Comparison of ENCODE assay signal across 8 mouse cellular contexts in genomic region chr6:49367159-49368054, GRCm38 (mm10). TPM values are rescaled to one million over a fixed set of nuclear protein-coding genes. Genes with fewer than 3 reads are reported as not detected.
DNase-seq lines count a peak whose midpoint lies in the region; ATAC-seq and TF ChIP-seq lines count a peak whose summit lies in the region.

TSS of gene Fam221a (plus strand) at chr6:49367739.

- in situ Hi-C loops in Patski (cut with MboI; ENCODE audit: low pct_unique_long_range_greater_than_20kb): no loop called here

- H3K9me3 ChIP-seq in hindbrain, embryonic 15.5 days: no peaks in the 10 kb centered on the region

- H3K9ac ChIP-seq in hindbrain, embryonic 15.5 days: peak within 1 kb of the TSS; percentile 67

- DNase-seq in Patski (ENCODE audit: low read depth, low spot score): peak; percentile 19
- peak; percentile 74 to 82 for DNase-seq in cerebellum, postnatal 14 days
- peak; percentile 13 to 34 for DNase-seq in frontal cortex, postnatal 25 days (ENCODE audit: low spot score in 2 of 2)
- peak; percentile 44 for DNase-seq in left cerebral cortex, adult 11 months (ENCODE audit: low spot score)
- DNase-seq in lung, postnatal 4 days: peak; percentile 94 to 96
- peak; percentile 91 for DNase-seq in retina, postnatal 7 days (ENCODE audit: low read depth, low spot score)
- peak; percentile 70 for DNase-seq in urinary bladder, adult 2 months (ENCODE audit: low spot score)

- 4% methylated on average over 49 of the region's 49 CpGs for WGBS in hindbrain, embryonic 15.5 days

- no peaks in the 10 kb centered on the region for H3K27me3 ChIP-seq in Patski
- H3K27me3 ChIP-seq in hindbrain, embryonic 15.5 days: no peaks in the 10 kb centered on the region

- H3K4me1 ChIP-seq in hindbrain, embryonic 15.5 days (replicated peaks): peaks cover 16% of the 10 kb centered on the region

- no peaks in the 10 kb centered on the region for H3K36me3 ChIP-seq in hindbrain, embryonic 15.5 days

- H3K27ac ChIP-seq in hindbrain, embryonic 15.5 days (replicated peaks): peak within 1 kb of the TSS; percentile 71

- H3K4me2 ChIP-seq in hindbrain, embryonic 15.5 days: peak within 1 kb of the TSS; percentile 95

- ATAC-seq in Patski: peak; percentile 90
- ATAC-seq in hindbrain, embryonic 15.5 days (ENCODE audit: low FRiP score, low read depth): peak; percentile 98

- CTCF ChIA-PET in Patski (lab: Charles Lee): interaction anchor here (1.1 kb wide), 1 partner anchor 98 kb away, joined by 3 read pairs; no protein-coding TSS in a partner anchor

- no peak for TF ChIP-seq CTCF in Patski (IDR thresholded peaks at IDR 0.05)

- POLR2A ChIA-PET in Patski (lab: Charles Lee): interaction anchor here (1.2 kb wide), 1 partner anchor 44 kb away, joined by 4 read pairs; no protein-coding TSS in a partner anchor

- peak within 1 kb of the TSS; percentile 74 for H3K4me3 ChIP-seq in hindbrain, embryonic 15.5 days

RNA-seq across cellular contexts. Expression of gene Fam221a, which starts in this region (rescaled TPM):
- polyA plus RNA-seq in Patski (2021): 2.3 TPM
- polyA plus RNA-seq in hindbrain, embryonic 15.5 days (2015; fragmentation: Nextera tagmentation; extraction: Ambion mirVana): 5.2 and 5.3 TPM in 2 replicates
- polyA plus RNA-seq in urinary bladder, adult 2 months (2012; rRNA removed): 5.2 and 5.9 TPM in 2 replicates

Comparison
In these comparisons a context has a peak if more than half of its experiments do, and no peak if none do; other contexts are left out.
1. Peak in every context shown above with its lines: DNase-seq, ATAC-seq, H3K4me3 ChIP-seq and H3K27ac ChIP-seq.
2. DNase-seq: peak in every context shown above with its lines; median percentile 95 in lung, postnatal 4 days; 91 in retina, postnatal 7 days; 78 in cerebellum, postnatal 14 days; 70 in urinary bladder, adult 2 months; 44 in left cerebral cortex, adult 11 months; 24 in frontal cortex, postnatal 25 days; 19 in Patski.